Mouse (Mus musculus) right cerebral cortex, adult 2 months (tissue): ENCODE data around the gene Apba2.
A peak's percentile ranks its signal among the peaks of the same experiment; 100 is the strongest.

Experiments
- DNase-seq, 2 experiments: peaks; one replicate each; pipeline ENCODE4 v3.0.0; 2021 to 2022; ENCODE audit warnings: low spot score in 2 of 2

Gene Apba2

DNA sequence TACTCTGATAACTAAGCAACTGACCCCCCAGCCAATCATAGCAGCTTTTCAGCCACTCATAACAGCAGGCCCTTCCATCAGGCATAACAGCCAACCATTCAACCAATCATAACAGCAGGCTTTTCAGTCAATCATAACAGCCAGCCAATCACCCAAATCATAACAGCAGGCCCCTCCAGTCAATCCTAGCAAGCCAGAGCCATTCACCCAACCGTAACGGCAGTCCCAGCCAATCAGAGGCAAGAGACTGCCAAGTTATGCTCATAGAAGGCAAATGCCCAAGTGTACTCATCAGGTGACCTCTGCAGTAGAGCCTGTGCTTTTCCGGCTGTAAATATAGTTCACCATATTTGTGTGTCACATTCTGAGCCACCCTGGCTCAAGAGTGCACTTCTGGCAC, 85.1 kb downstream of the Apba2 start:
- no peak for DNase-seq

DNA sequence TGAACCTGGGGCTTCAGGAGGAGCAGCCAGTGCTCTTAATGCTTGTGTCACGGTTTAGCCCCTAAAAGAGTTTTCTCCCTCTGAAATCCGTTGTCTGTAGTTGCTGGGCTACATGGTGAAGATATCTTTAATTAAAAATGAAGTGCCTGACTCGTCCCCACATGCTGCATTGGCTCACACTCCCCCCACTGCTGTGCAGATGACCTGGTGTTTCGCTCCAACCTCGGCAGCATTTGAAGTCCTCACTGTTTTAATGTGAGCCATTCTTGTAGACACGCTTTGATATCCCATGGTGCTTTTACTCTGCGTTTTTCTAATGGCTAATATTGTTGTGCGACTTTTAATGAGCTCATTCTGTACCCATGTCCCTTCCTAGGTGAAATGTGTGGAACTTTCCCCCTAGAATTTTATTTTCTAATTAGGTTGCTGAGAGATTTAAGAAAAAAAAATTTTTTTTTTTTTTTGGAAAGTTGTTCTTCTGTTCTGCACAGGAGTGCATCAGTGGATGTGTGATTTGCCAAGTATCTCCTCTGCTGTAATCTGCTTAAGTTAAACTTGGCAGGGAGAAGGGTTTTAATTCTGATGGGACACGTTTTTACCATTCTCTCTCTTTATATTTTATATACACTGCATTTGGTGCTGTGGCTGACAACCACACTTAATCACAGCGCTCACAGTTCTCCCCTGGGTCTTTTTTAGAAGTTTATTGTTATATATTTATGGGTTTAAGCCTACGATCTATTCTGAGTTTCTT, 87.3 kb downstream of the Apba2 start:
- no peak for DNase-seq

DNA sequence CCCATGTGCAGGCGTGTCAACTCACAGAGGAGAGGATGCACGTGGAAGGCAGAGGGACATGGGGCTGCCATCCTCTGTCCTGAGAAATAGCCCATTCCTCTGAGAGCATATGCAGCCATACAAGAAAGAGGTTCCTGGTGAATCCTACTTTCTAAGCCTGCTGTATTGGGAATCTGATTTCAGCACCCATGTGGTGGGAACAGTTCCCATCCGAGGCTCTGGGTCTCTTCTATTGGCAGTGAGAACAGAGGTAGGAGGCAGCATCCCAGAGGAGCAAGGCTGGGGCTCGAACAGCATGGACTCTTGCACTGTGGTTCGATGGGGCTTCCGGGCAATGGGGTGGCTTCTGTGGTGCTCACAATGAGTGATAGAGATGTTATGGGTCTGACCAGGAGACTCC, 93.8 kb downstream of the Apba2 start:
- no peak for DNase-seq

DNA sequence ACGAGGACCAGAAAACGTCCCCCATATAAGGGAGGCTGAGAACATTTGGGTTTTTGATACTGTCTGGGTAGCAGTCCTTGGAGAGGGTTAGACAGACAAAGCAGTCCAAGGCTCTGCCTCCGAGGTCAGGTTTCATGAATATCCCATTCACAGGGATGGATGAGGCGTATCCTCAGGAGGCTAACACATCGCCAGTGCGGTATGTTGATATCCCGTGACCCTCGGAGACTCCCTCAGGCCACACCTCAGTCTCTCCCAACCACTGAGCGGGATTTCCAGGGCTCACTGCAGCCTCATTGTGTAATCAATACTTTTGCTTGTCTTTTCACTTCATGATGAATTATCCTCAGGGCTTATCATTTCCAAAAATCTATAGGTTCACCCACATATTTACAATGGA, 95.1 kb downstream of the Apba2 start:
- no peak for DNase-seq

DNA sequence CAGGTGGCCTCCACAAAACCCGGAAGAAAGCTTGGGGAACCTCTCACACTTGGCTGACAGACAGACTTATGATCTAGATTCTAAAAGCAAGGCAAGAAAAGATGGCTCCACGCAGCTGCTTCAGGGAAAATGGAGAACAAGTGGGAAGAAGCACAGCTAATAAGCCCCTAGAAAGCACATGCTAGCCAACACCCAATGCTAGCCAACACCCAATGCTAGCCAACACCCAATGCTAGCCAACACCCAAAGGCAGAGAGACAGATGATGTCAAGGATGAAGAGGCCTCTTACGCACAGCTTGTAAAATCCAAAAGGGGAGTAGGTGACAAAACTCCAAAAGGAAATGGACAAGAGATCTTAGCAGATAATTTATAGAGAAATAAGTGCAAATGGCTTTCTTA, 108.4 kb downstream of the Apba2 start:
- no peak for DNase-seq

DNA sequence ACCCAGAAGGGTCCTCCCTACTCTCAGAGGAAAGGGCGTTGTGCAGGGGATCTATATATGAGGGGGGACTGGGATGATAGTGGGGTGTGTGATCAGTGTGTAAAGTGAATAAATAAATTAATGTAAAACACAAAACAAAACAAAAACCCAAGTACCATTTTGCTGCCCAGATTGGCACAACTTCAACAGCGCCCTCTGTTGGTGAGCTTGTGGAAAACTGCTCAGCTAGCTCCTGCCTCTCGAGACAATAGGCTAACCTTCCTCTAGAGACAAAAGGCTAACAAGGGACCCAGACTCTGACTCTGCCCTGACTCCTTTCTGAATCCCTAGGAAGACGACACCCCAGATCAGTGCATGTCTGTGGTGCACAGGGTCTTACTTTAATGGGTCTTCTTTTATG, 109.4 kb downstream of the Apba2 start:
- DNase-seq, result no peak

DNA sequence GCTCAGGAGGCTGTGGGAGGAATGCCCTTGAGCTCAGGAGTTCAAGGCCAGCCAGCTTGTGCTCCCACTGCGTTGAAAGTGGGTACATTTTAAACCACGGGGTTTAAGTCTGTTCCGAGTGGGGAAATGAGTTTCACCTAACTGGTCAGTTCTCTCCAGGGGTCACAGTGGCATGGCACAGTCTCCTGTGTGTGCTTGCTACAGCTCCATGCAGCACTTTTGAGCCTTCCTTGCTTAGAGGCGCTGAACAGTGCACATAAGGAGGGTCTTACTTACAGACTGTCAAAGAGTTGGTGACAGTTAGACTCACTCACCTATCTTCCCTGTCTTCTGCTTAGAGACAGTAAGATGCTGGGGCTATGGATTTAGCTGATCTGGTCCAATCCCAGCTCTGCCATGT, 117.8 kb downstream of the Apba2 start:
- no peak for DNase-seq

DNA sequence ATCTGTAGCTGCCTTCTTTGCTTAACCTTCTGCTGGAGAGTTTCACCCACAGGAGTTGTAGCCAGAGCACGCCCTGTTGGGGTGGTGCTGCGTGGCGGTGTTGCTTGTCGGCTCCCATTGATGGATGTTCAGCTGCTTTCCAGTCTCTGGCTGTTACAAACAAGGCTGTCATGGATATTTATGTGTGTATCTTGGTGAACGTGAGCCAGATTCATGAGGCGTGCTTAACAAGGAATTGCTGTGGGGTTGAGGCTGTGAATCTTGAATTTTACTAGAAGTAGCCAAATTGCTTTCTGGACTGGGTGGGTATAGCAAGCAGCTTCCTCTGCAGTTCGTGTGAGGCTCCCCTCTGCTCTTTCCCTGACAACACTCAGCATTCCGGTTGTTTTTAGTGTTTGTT, 125.0 kb downstream of the Apba2 start:
- DNase-seq, result no peak

DNA sequence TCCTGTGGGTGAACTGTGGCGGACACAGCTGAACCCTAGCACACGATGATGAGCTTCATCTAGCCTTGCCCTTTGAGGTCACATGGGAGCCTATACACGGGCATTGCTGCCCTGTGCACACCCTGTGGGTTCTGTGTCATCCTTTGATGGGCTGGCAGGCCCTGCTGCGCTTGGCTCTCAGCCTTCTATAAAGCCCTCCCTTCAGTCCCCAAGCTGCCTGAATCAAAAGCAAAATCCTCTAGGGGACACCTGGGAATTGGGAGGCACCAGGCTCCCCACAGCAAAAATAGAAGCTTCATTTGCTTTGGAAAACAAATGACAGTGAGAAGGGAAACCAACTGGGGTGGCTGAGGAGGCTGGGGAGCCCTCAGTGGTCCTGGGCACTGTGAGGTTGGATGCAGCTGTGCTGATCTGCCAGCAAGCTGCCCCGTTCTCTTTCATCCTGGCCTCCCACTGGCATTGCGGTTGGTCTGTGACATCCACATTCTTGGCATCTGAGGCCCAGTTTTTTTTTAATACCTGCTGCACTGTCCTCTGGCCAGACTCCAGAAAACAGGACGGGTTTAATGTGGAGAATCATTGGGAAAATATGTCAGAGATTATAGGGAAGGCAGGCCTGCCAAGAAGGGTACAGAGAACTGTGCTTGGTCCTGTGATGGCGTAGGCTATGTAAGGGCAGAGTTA, 126.6 kb downstream of the Apba2 start:
- DNase-seq, result no peak

DNA sequence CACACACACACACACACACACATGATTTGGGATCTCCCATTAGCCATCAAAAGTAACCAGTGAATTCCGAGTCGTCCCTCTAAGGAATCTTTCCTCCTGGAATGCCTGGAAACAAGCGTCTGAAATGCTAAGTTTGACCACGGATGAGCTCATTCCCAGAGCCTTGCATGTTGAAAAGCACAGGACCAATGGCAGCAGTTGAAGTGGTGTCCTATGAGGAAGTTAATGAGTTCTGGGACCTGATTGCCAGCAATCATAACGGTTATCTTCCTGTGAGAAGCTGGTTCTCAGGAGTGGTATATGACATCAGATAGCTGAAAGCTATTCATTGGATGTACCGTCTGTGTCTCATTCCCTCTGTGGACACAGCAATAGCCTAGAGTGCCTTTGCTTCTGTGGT, 129.2 kb downstream of the Apba2 start:
- no peak for DNase-seq

DNA sequence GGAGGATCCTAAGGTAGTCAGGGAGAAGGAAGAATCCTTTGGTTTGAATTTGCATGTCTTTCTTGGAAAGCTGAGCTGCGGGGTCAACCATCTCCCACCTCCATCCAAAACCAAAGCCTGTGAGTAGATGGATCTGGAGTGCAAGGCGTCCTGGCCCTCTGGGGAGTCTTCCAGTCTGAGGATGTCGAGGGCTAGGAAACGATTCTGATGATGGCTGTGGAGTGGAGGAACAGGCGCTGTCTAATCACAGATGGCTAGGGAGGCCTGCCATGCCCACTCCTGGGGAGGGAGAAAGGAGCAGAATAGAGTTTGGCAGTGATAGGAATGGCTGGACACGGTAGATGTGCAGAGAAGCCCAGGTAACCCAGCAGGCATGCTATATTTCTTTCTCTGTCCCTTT, 129.6 kb downstream of the Apba2 start:
- DNase-seq, result no peak

DNA sequence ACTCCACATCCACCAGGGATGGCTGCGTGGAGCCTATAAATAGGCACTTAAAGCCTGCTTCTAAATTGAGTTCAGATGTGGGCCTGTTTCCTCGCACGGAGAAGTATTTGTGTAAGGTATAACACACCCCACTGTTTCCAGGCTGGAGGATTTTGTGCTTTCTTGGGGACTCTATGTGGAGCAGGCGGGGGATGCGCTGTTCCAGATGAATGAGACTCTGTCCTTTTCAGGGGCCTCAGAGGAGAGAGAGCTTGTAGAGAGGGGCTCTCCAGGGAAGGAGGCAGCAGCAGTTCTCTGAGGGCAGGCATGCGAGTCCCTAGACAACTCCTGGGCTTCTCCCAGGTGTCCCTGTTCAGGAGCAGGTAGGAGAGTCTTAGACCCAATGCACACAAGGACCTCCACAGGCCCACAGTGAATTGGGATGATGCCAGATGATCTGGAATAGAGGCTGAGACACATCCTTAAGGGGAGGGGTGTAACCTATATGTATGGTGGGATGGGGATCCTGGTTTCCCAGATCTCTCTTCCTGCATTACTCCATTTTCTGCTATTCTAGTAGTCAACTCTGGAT, 130.4 kb downstream of the Apba2 start:
- DNase-seq, result peak; percentile 67 to 71

DNA sequence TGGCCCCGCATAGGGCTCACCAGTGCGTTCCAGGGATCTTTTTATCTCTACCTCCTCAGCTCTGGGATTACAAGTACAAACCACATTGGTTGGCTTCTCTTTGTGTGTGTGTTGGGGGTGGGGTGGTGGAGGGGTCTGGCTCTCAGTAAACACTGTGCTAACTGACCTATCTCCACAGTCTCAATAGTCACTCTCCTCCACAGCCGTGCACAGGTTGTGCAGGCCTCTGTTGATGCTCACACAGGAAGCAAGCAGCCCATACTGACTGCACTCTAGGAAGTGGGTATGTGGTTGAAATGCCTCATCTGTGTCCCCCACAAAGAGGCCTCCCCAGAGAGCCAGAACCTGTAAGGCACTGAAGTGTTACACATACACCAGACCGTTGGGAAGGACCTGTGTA, 131.7 kb downstream of the Apba2 start:
- no peak for DNase-seq

DNA sequence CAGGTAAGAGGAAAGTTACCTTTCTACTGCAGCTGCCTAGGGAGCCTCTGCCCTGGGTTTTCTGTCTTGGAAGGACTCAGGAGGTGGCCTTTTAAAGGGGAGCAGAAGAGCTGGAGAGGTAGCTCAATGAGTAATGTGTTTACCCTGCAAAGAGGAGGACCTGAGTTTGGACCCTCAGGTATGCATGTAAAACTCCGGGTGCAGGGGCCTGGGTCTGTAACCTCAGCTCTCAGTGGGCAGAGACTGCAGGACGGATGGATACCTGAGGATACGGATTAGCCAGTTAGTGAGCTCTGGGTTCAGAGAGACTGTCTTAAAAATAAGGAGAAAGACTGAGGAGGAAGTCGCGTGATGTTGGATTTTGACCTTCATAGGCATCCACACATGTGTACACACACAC, 132.4 kb downstream of the Apba2 start:
- DNase-seq, result no peak

DNA sequence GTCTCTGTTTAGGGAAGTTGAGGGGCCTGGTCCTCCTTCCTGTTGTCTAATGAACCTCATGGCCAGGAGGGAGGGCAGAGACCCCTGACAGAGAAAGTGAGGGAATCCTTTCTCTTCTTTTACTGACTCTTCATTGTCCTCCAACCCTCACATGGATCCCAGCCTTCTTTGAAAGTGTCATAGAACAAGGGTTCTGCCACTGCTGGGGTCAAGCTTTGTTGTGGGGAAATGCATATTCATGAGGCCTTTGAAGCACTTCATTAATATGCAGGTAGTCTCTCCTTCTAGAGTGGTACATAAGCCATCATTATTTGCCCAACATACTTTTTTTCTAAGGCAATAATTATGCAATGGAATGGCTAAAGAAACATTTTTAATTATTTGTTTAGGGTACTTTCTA, 133.0 kb downstream of the Apba2 start:
- DNase-seq, result no peak

DNA sequence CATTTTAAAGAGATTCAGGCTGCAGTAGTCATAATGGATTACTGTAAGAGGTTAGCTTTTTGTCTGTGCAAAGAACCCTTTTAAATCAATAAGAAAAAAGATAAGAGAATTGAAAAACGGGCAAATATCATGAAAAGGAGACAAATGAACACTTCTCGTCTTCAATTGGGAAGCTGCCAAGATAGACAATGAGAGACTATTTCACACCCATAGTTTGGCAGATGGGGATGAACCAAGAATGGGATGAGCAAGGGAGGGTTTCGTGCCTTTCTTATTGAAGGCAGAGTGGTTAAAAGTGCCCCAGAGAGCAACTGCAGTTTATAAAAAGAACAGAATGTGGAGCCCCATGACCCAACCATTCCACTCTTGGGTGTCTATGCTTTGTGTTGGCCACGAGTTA, 137.4 kb downstream of the Apba2 start:
- no peak for DNase-seq

DNA sequence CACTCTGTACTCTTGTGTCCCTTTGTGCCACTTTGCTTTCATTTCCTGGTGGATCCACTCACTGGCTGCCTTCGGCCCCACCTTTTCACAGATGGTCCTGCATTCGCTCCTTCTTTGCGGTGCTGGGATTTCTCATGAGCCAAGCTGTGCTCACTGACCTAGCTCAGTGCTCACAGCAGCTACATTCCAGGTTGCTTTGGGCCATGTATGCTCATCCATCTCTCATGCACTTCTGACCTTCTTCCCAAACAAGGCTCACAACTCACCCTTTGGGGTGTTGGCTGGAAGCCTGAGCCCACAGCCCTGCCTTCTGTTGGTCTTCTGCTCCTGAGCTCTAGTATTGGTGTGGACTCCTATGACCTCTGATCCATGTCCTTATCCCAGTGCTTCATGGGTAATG, 139.1 kb downstream of the Apba2 start:
- DNase-seq, result no peak

DNA sequence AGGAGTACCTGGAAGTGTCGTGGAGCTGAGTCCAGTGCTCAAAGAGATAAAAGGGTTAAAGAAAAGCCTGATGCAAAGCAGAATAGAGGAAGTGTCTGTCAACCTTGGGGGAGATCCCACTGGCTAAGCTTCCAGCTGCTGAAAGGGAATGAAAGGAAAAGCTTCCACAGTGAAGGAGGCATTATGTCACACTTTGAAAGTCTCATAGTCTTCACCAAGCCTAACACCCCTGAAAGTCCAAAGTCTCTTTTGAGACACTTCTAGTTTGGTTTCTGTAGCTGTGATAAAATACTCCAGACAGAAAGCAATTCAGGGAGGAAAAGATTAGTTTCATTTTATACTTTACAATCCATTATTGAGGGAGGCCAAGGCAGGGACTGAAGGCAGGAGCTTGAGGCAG, 141.4 kb downstream of the Apba2 start:
- DNase-seq, result no peak

DNA sequence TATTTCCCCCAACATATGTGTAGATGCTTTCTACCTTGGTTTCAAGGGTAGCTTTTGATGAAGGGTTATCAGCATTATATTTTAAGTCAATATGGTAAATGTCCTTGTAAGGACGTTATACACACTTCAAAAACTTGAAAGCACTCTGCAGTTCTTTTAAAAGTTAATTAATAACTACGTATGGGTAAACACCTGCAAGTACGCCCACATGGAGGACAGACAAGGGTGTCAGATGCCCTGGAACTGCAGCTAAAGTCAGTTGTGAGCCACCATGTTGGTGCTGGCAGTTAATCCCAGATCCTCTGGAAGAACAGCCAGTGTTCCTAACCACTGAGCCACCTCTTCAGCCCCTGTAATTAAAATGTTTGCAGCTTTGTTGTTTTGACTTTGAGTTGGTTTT, 144.0 kb downstream of the Apba2 start:
- DNase-seq, result no peak

DNA sequence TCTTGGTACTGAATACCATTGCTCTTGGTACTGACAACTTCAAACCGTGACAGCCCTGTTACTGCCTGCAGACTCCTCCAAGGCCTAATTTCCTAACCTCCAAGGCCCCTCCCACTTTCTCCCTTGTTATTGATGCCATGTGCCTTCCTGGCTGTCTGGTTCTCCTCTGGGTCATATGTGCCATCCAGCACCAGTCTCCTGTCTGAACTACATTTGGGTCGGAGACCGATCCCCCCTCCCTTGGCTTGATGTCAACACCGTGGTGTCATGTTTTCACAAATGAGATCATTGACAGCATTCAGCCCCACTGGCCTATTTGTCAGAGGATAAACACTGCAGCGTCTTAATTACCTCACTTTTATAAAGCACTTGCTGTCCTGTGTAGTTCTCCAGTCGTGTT, 144.5 kb downstream of the Apba2 start:
- no peak for DNase-seq

DNA sequence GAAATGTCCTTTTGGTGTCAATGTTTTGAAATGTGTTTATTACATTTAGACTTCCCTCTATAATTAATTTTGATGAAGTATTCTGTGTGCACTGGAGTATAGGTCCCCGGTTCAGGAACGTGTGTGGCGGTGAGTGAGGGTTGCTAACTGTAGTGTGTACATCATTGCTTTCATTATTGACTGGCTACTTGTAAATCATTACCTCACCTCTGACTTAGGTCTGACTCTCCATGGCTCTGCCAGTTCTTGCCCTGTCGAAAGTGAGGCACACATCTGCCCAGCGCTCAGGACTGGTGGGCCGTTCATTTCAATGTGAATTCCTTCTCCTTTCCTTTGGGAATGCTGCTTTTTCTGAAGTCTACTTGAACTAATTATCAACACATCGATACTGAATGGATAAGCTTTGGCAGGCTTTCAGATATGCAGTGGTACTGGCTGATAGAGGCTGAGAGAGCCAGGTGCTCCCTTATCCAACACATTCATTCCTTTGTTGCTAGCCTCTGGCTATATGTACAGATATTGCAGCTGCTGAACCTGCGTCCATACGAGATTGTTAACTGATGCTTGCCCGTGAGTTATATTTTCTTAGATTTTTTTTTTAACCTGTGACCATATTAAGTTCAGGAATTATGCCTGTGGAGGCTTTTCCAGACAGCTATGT, 147.6 kb downstream of the Apba2 start:
- no peak for DNase-seq

DNA sequence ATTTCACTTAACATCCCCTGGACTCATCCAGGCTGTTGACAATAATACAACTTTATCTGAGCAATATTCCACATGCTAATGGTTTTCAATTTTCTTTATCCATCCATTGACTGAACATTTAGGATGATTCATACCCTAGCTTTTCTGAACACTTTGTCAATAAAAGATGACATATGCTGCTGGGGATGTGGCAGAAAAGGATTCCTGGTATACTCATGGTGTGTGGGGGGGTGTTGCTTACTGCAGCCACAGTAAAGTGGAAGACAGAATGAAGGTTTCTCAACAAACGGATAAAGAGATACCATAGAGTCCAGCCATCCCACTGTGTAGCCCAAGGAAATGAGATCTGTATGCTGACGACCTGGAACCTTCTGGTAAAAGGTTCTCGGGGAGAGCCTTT, 150.5 kb downstream of the Apba2 start:
- DNase-seq, result no peak

DNA sequence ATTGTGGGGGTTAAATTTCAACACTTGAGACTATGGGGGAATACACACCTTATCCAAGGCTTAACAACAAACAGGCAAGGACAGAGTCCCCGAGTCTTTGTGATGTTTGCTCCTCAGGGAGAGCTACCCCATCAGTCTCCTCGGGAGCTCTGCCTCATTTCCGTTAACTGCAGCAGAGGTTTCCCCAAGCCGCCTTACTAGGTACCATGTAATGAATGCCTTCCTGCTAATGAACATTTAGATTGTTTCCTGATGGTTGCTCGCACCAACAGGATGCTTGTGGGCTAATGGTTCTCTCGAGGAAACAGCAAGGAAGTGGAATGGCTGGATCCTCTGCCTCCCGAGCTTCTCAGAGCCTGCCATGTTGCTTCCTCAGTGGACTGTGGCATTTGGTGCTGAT, 155.3 kb downstream of the Apba2 start:
- DNase-seq, result no peak
